In the genomic region with DNA sequence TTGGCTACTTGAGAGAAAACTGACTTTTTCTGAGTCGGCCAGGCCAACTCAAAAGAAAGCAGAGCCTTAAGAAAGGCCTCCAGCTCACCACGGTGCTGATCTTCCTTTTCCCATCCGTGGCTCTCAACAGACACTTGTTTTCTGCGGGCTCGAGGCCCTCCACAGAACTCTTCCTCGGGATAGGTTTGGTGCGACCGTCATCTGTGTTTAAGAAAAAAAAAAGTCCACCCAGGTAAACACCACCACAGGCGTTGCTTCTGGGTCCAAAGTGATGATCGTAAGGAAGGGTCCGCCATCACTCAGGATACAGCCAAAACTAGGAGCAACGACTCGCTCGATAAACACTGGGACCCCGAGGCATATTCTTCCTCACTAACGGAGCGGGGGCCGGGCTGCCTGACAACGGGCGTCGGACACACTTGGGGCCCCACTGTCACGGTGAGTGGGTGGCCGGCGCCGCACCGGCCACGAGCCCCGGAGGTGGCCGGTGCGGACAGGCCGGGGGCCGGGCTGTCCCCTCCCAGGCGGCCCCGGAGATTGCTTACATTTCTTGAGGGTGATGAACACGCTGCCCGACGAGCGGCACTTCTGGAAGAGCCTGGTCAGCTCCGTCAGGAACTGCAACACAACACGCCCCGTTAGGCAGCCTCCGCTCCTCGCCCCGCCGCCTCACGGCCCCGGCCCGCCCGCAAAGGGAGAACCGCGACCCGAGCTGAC, we compare ENCODE assay signal across 7 mouse cellular contexts. TPM values are rescaled to one million over a fixed set of nuclear protein-coding genes. Genes with fewer than 3 reads are reported as not detected.
DNase-seq lines count a peak whose midpoint lies in the region; ATAC-seq and TF ChIP-seq lines count a peak whose summit lies in the region.

No protein-coding gene starts in this region.

- peak; percentile 39 for DNase-seq in lung, postnatal 0 days (ENCODE audit: low spot score)
- DNase-seq in lung, adult 18-20 months, result no peak
- peak; percentile 52 for DNase-seq in induced T-regulatory cell, adult 2 months (ENCODE audit: low read depth)
- DNase-seq in midbrain, postnatal 0 days (ENCODE audit: low spot score), result no peak
- DNase-seq in retina, postnatal 1 day, result no peak
- DNase-seq in adrenal gland, postnatal 25 days, result no peak

- peak overlapping the region; percentile 90 for H3K27ac ChIP-seq in lung, postnatal 0 days (ENCODE audit: low read length)
- H3K27ac ChIP-seq in embryonic facial prominence, embryonic 13.5 days, result peak overlapping the region; percentile 85
- H3K27ac ChIP-seq in midbrain, postnatal 0 days (ENCODE audit: low read depth, low read length), result peak overlapping the region; percentile 77

- H3K4me3 ChIP-seq in lung, postnatal 0 days (ENCODE audit: low read depth, low read length), result peak overlapping the region; percentile 86
- peak overlapping the region; percentile 96 for H3K4me3 ChIP-seq in embryonic facial prominence, embryonic 13.5 days
- peak overlapping the region; percentile 71 for H3K4me3 ChIP-seq in midbrain, postnatal 0 days (ENCODE audit: low read depth, low read length)

- H3K9me3 ChIP-seq in lung, postnatal 0 days (ENCODE audit: low read length), result no peaks in the 10 kb centered on the region
- H3K9me3 ChIP-seq in embryonic facial prominence, embryonic 13.5 days, result no peaks in the 10 kb centered on the region
- no peaks in the 10 kb centered on the region for H3K9me3 ChIP-seq in midbrain, postnatal 0 days (ENCODE audit: low read length)

- peak; percentile 71 for ATAC-seq in lung, postnatal 0 days
- peak; percentile 43; the same call in 1 of the 2 replicates for ATAC-seq in embryonic facial prominence, embryonic 13.5 days (ENCODE audit: insufficient number of reproducible peaks, insufficient read depth, low FRiP score, low TSS enrichment, low read depth)
- ATAC-seq in midbrain, postnatal 0 days (ENCODE audit: low FRiP score), result peak; percentile 1

- 2% methylated on average over 48 of the region's 52 CpGs for WGBS in lung, postnatal 0 days
- WGBS in embryonic facial prominence, embryonic 13.5 days, result 2% methylated on average over 51 of the region's 52 CpGs
- 3% methylated on average over 38 of the region's 52 CpGs for WGBS in midbrain, postnatal 0 days

- peaks cover 9% of the 10 kb centered on the region; the same call in 1 of the 2 replicates for H3K4me1 ChIP-seq in lung, postnatal 0 days (ENCODE audit: insufficient read depth, low read depth, low read length)
- H3K4me1 ChIP-seq in embryonic facial prominence, embryonic 13.5 days, result peaks cover 14% of the 10 kb centered on the region
- H3K4me1 ChIP-seq in midbrain, postnatal 0 days (ENCODE audit: insufficient read depth, low read length), result peaks cover 8% of the 10 kb centered on the region; the same call in 1 of the 2 replicates

- no peak for TF ChIP-seq CTCF in lung, postnatal 0 days (IDR thresholded peaks at IDR 0.05)
- no peak for TF ChIP-seq CTCF in midbrain, postnatal 0 days (IDR thresholded peaks at IDR 0.05)

- peak overlapping the region; percentile 72 for H3K9ac ChIP-seq in lung, postnatal 0 days (replicated peaks; ENCODE audit: low read depth)
- H3K9ac ChIP-seq in embryonic facial prominence, embryonic 13.5 days, result peak overlapping the region; percentile 91
- H3K9ac ChIP-seq in midbrain, postnatal 0 days (replicated peaks; ENCODE audit: low read length, poor library complexity, severe bottlenecking), result peak overlapping the region; percentile 87

- TF ChIP-seq EP300 in lung, postnatal 0 days (IDR thresholded peaks at IDR 0.05), result no peak

- H3K27me3 ChIP-seq in lung, postnatal 0 days (replicated peaks; ENCODE audit: insufficient read depth, low read length), result no peaks in the 10 kb centered on the region
- H3K27me3 ChIP-seq in embryonic facial prominence, embryonic 13.5 days, result no peaks in the 10 kb centered on the region
- H3K27me3 ChIP-seq in midbrain, postnatal 0 days (ENCODE audit: insufficient read depth, low read length), result no peaks in the 10 kb centered on the region

- H3K36me3 ChIP-seq in lung, postnatal 0 days (ENCODE audit: insufficient read depth, low read length), result peaks cover 29% of the 10 kb centered on the region
- peaks cover 30% of the 10 kb centered on the region for H3K36me3 ChIP-seq in embryonic facial prominence, embryonic 13.5 days
- H3K36me3 ChIP-seq in midbrain, postnatal 0 days (ENCODE audit: insufficient read depth, low read length), result peaks cover 9% of the 10 kb centered on the region

- H3K4me2 ChIP-seq in lung, postnatal 0 days (replicated peaks; ENCODE audit: low read depth, low read length), result peak overlapping the region; percentile 95
- peak overlapping the region; percentile 81 for H3K4me2 ChIP-seq in embryonic facial prominence, embryonic 13.5 days
- peak overlapping the region; percentile 52 for H3K4me2 ChIP-seq in midbrain, postnatal 0 days (ENCODE audit: low read depth, low read length, poor library complexity, severe bottlenecking)

RNA-seq across cellular contexts. Expression of gene Srp14, which starts 0.5 kb away (rescaled TPM):
- 275 and 277 TPM in 2 replicates for polyA plus RNA-seq in lung, postnatal 0 days (2015; fragmentation: Nextera tagmentation; extraction: Ambion mirVana)
- polyA plus RNA-seq in embryonic facial prominence, embryonic 13.5 days (2015; fragmentation: Nextera tagmentation; extraction: Ambion mirVana), result 275 TPM in 2 replicates
- total RNA-seq in midbrain, postnatal 0 days (2014; rRNA removed), result 161 and 181 TPM in 2 replicates
- polyA plus RNA-seq in midbrain, postnatal 0 days (2015; fragmentation: Nextera tagmentation; extraction: Ambion mirVana), result 331 and 352 TPM in 2 replicates
- total RNA-seq in adrenal gland, postnatal 25 days (2021), result 206 and 213 TPM in 2 replicates

Comparison
In these comparisons a context has a peak if more than half of its experiments do, and no peak if none do; other contexts are left out.
1. DNase-seq: peak in lung, postnatal 0 days (single experiment) and induced T-regulatory cell, adult 2 months (single experiment); none in lung, adult 18-20 months (0 of 2), midbrain, postnatal 0 days (single experiment), retina, postnatal 1 day (single experiment) and adrenal gland, postnatal 25 days (single experiment).
2. ATAC-seq: peak in every context shown above with its lines; median percentile 71 in lung, postnatal 0 days; 43 in embryonic facial prominence, embryonic 13.5 days; 1 in midbrain, postnatal 0 days.
3. Peak in every context shown above with its lines, with median percentiles within 50 percentile points of each other: H3K27ac ChIP-seq, H3K4me2 ChIP-seq, H3K4me3 ChIP-seq and H3K9ac ChIP-seq.